Mouse (Mus musculus) liver, adult 2 months (tissue): ENCODE data around the gene Fhit. TPM values are rescaled to one million over a fixed set of nuclear protein-coding genes. Genes with fewer than 3 reads are reported as not detected.
A peak's percentile ranks its signal among the peaks of the same experiment; 100 is the strongest.

Experiments
- DNase-seq: peaks from one replicate; pipeline ENCODE4 v3.0.0-alpha.2; 2011; ENCODE audit warnings: low read depth, low spot score; ENCODE audit errors: extremely low read depth
- H3K27ac ChIP-seq: fragments of 200-500 bp; replicated peaks from 2 replicates; pipeline ENCODE4 v1.5.1; 2012; ENCODE audit warnings: low read depth, mild to moderate bottlenecking, control low read depth, inconsistent platforms, low read length; ENCODE audit not compliant: insufficient read depth
- H3K27me3 ChIP-seq: fragments of 200-500 bp; 2 replicates; pipeline ENCODE4 v1.6.1; 2012; ENCODE audit warnings: mild to moderate bottlenecking, moderate library complexity, low read length, inconsistent platforms; ENCODE audit not compliant: control insufficient read depth, insufficient read depth
- H3K36me3 ChIP-seq: fragments of 200-500 bp; 2 replicates; pipeline ENCODE4 v1.6.1; 2012; ENCODE audit warnings: low read length, inconsistent platforms; ENCODE audit not compliant: control insufficient read depth, insufficient read depth
- H3K4me1 ChIP-seq: fragments of 200-500 bp; 2 replicates; pipeline ENCODE4 v1.6.1; 2011; ENCODE audit warnings: low read length; ENCODE audit not compliant: control insufficient read depth, insufficient read depth
- H3K4me3 ChIP-seq: fragments of 200-500 bp; 2 replicates; pipeline ENCODE4 v1.5.1; 2011; ENCODE audit warnings: low read depth, mild to moderate bottlenecking, control low read depth, low read length, moderate library complexity; ENCODE audit not compliant: insufficient read depth
- H3K79me2 ChIP-seq: fragments of 200-500 bp; 2 replicates; pipeline ENCODE4 v1.6.1; 2012; ENCODE audit warnings: inconsistent platforms, mild to moderate bottlenecking, low read length, moderate library complexity; ENCODE audit not compliant: control insufficient read depth, insufficient read depth
- H3K9ac ChIP-seq: fragments of 200-500 bp; 2 replicates; pipeline ENCODE4 v1.6.1; 2012; ENCODE audit warnings: low read depth, mild to moderate bottlenecking, control low read depth, inconsistent platforms, low read length
- CTCF ChIP-seq: fragments of 200-500 bp; IDR thresholded peaks from 2 replicates; pipeline ENCODE4 v1.5.1; 2011; ENCODE audit warnings: low read depth, low read length, control low read depth
- POLR2A ChIP-seq: fragments of 200-500 bp; IDR thresholded peaks from 2 replicates; pipeline ENCODE4 v1.6.1; 2011; ENCODE audit warnings: low read length, control low read depth; ENCODE audit not compliant: insufficient read depth; ENCODE audit errors: extremely low read depth
- WGBS: fragments of 180-500 bp; shearing (Covaris S2); methylation state at CpG from one replicate; pipeline ENCODE4 v1.1.7; 2018; 5-methylcytosine and 5-hydroxymethylcytosine counted together
- polyA plus RNA-seq: library from polyadenylated mRNA; depleted of rRNA; stranded (reverse); fragments of >200 nt; gene quantifications from 2 replicates; pipeline ENCODE4 v1.2.3, GENCODE M21; 2012
- total RNA-seq: library from RNA; depleted of rRNA; stranded (reverse); fragments of >200 nt; gene quantifications from 2 replicates; pipeline ENCODE4 v1.2.3, GENCODE M21; 2014

The Fhit gene
- total and polyA plus RNA-seq, 2 experiments = 7.6 to 7.8 TPM

DNA sequence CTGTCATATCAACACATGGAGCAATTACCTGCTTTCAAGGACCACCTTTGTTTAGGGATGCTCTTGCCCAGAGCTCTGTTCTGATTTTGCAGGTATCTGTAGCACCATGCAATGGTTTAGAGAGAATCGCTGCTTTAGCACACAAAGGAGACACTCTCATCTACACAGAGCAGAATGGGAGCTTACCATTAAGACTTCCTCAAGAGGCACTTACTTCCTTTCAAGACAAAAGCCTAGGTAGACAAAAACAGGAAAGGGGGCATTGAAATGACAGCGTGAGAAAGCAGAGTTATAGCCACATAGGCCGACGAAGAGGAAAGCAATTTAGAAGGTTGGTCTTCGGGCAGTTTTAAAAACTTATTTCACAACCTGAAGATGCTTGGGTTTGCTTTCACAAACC lies 872.8 kb downstream of the Fhit start:
- no peak for DNase-seq
- no peak for TF ChIP-seq POLR2A
- TF ChIP-seq CTCF = no peak
- Histone ChIP-seq H3K4me3 (no peak overlapping the region), H3K79me2 (no peaks in the 10 kb centered on the region), H3K4me1 (no peaks in the 10 kb centered on the region), H3K27ac (no peak overlapping the region), H3K27me3 (no peaks in the 10 kb centered on the region), H3K36me3 (no peaks in the 10 kb centered on the region), H3K9ac (no peak overlapping the region)
- 78% methylated on average over 5 of the region's 5 CpGs for WGBS

DNA sequence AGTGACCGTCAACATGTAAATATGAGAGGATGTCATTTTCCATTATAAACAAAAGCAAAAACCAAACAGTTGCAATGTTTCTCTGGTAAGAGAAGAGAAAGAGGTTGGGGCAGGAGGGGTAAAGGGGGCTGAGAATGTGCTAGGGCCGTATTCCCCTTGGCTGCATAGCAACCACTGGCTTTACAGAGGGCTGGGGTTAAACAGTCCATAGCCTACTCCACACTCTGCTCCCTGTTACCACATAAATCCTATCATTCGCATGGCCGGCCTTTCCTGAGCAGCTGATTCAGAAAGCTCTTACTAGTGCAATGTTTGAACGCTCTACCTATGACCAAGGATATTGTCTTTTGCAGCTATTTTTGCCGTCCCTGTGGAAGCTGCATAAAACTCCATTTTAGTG lies 875.8 kb downstream of the Fhit start:
- Histone ChIP-seq H3K36me3 (no peaks in the 10 kb centered on the region), H3K79me2 (no peaks in the 10 kb centered on the region), H3K4me3 (no peak overlapping the region), H3K9ac (no peak overlapping the region), H3K27ac (no peak overlapping the region), H3K4me1 (no peaks in the 10 kb centered on the region), H3K27me3 (no peaks in the 10 kb centered on the region)
- no peak for TF ChIP-seq POLR2A
- TF ChIP-seq CTCF = no peak
- no peak for DNase-seq
- 95% methylated on average over 6 of the region's 6 CpGs for WGBS

DNA sequence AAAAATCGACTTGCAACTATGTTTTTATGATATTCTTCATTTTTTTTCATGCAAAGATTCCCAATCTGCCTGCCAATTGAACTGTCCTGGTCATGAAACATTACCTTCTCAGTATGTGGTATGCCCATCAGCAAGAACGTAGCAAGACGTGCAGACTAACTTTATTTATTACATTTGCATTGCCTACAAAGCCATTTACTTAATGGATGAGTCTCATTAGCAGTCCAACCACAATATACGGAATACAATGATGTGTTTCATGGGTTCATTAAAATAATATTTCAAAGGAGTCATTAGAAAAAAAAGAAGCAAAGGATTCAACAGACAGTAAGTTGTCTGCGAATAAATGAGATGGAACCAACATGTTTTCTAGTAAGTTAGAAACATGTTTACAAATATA lies 933.1 kb downstream of the Fhit start:
- Histone ChIP-seq H3K4me1 (no peaks in the 10 kb centered on the region), H3K9ac (no peak overlapping the region), H3K27ac (no peak overlapping the region), H3K79me2 (no peaks in the 10 kb centered on the region), H3K36me3 (no peaks in the 10 kb centered on the region), H3K4me3 (no peak overlapping the region), H3K27me3 (no peaks in the 10 kb centered on the region)
- TF ChIP-seq CTCF = no peak
- TF ChIP-seq POLR2A = no peak
- WGBS = 80% methylated on average over 5 of the region's 5 CpGs
- no peak for DNase-seq

DNA sequence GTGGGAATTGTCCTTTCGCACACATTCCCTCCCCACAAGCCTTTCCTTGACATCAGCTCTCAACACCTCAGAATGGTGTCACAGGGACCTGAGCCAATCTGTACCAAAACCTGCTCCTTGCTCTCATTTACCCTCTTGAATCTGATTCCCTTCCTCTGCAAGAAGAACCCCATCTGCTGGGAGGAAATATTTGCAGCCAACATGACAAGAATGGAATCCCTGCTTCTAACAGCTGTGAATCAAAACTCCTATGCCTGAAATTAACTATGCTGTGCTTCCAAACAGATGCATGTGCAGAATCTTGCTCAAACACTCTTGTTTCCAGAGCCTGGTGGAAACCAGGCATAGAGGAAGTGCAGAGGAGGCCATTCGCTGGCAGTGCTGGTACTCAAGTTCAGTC lies 940.0 kb downstream of the Fhit start:
- H3K4me3 ChIP-seq = no peak overlapping the region
- peak; percentile 5 for DNase-seq
- 92% methylated on average over 2 of the region's 2 CpGs for WGBS
- H3K4me1 ChIP-seq = no peaks in the 10 kb centered on the region
- H3K36me3 ChIP-seq = no peaks in the 10 kb centered on the region
- H3K27me3 ChIP-seq = no peaks in the 10 kb centered on the region
- no peak overlapping the region for H3K9ac ChIP-seq
- H3K27ac ChIP-seq = no peak overlapping the region
- H3K79me2 ChIP-seq = no peaks in the 10 kb centered on the region
- TF ChIP-seq CTCF (no peak), POLR2A (no peak)

DNA sequence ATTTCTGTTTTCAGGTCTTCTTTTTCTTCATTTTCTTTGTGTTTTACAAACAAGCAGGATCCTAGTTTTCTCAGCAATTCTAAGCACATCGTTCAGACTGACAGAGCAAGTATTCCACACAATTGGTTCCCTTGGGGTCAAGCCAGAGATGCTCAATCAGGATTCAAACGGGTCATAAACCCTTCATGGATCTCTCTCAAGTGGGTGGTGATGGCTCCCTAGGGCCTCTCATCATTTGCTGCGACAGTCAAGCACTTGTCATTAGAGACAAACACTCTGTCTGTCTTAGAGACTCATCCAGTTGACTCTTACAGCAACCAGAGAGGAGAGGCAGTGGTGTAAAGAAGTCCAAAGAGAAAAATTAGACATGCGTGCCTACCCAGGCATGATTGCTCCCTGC lies 948.6 kb downstream of the Fhit start:
- no peak for TF ChIP-seq CTCF
- no peak for TF ChIP-seq POLR2A
- no peaks in the 10 kb centered on the region for H3K27me3 ChIP-seq
- no peak for DNase-seq
- no peaks in the 10 kb centered on the region for H3K79me2 ChIP-seq
- no peak overlapping the region for H3K27ac ChIP-seq
- 73% methylated on average over 4 of the region's 4 CpGs for WGBS
- no peak overlapping the region for H3K9ac ChIP-seq
- H3K4me1 ChIP-seq = no peaks in the 10 kb centered on the region
- no peak overlapping the region for H3K4me3 ChIP-seq
- no peaks in the 10 kb centered on the region for H3K36me3 ChIP-seq

DNA sequence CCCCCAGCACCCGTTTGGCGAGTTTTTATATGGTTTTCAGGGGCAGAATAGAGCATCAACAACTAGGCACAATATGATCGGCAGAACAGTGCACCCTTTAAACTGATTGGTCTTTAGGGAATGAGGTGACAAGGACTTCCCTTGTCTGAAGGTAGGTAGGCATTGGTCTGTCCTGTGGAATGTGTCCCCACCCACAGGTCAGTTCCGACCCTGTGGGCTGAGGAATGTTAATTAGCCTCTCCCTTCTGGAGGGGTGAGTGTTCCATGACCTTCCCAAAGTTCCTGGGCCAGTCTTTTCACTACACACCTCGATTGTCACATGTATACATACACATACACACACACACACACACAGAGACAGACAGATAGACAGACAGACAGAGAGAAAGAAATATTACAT lies 950.7 kb downstream of the Fhit start:
- no peak overlapping the region for H3K4me3 ChIP-seq
- no peaks in the 10 kb centered on the region for H3K36me3 ChIP-seq
- WGBS = 81% methylated on average over 5 of the region's 5 CpGs
- no peaks in the 10 kb centered on the region for H3K4me1 ChIP-seq
- H3K9ac ChIP-seq = no peak overlapping the region
- no peaks in the 10 kb centered on the region for H3K79me2 ChIP-seq
- no peak overlapping the region for H3K27ac ChIP-seq
- no peaks in the 10 kb centered on the region for H3K27me3 ChIP-seq
- TF ChIP-seq CTCF (no peak), POLR2A (no peak)
- no peak for DNase-seq
